ENCODE assay signal across 28 mouse cellular contexts in genomic region chr13:48336135-48336534, GRCm38 (mm10).
A peak's percentile ranks its signal among the peaks of the same experiment; 100 is the strongest.
DNase-seq lines count a peak whose midpoint lies in the region; ATAC-seq lines count a peak whose summit lies in the region.
"Had no signal": no experiment of that assay in that cellular context is flagged by ENCODE, and none has a peak within 500 bp of the region (broad histone marks: within the 10 kb centered on the region; RNA-seq: fewer than 3 reads in every experiment).

No protein-coding gene starts in this region.

- H3K27ac ChIP-seq in neural tube, embryonic 11.5 days (ENCODE audit: low read depth, low read length) = no peak overlapping the region
- H3K27ac ChIP-seq in neural tube, embryonic 15.5 days (replicated peaks) = no peak overlapping the region
- H3K27ac ChIP-seq: embryonic facial prominence, embryonic 12.5 days; embryonic facial prominence, embryonic 15.5 days; gastrocnemius, adult 2 months; heart, embryonic 15.5 days; hindbrain, embryonic 14.5 days; hindbrain, postnatal 0 days had no signal

- no peaks in the 10 kb centered on the region for H3K4me1 ChIP-seq in neural tube, embryonic 11.5 days (ENCODE audit: control insufficient read depth, insufficient read depth, low read length)
- no peaks in the 10 kb centered on the region for H3K4me1 ChIP-seq in neural tube, embryonic 15.5 days
- H3K4me1 ChIP-seq: embryonic facial prominence, embryonic 12.5 days; embryonic facial prominence, embryonic 15.5 days had no signal

- H3K4me2 ChIP-seq in neural tube, embryonic 11.5 days (ENCODE audit: low read depth) = no peak overlapping the region
- H3K4me2 ChIP-seq in neural tube, embryonic 15.5 days = no peak overlapping the region
- H3K4me2 ChIP-seq: embryonic facial prominence, embryonic 12.5 days; embryonic facial prominence, embryonic 15.5 days; heart, embryonic 12.5 days; heart, embryonic 15.5 days; hindbrain, embryonic 14.5 days had no signal

- no peaks in the 10 kb centered on the region for H3K9me3 ChIP-seq in neural tube, embryonic 11.5 days (ENCODE audit: control insufficient read depth, low read length)
- no peaks in the 10 kb centered on the region for H3K9me3 ChIP-seq in neural tube, embryonic 15.5 days (replicated peaks)
- H3K9me3 ChIP-seq: embryonic facial prominence, embryonic 12.5 days; embryonic facial prominence, embryonic 15.5 days; heart, embryonic 15.5 days had no signal

- WGBS in neural tube, embryonic 11.5 days = 48% methylated on average over 13 of the region's 13 CpGs
- 64% methylated on average over 13 of the region's 13 CpGs for WGBS in neural tube, embryonic 15.5 days

- H3K9ac ChIP-seq in neural tube, embryonic 11.5 days (ENCODE audit: low read length) = no peak overlapping the region
- H3K9ac ChIP-seq in neural tube, embryonic 15.5 days (replicated peaks) = no peak overlapping the region
- H3K9ac ChIP-seq: embryonic facial prominence, embryonic 12.5 days; embryonic facial prominence, embryonic 15.5 days; forebrain, postnatal 0 days; heart, embryonic 12.5 days; heart, embryonic 15.5 days; hindbrain, embryonic 14.5 days had no signal

- ATAC-seq in neural tube, embryonic 11.5 days (ENCODE audit: insufficient read depth, low FRiP score, low TSS enrichment) = no peak
- no peak for ATAC-seq in neural tube, embryonic 15.5 days (ENCODE audit: low FRiP score)
- ATAC-seq: forebrain, embryonic 14.5 days; forebrain, postnatal 0 days; hindbrain, postnatal 0 days; inflammation-experienced regulatory T-cells, adult 6 months; intestine, embryonic 16.5 days had no signal

- no peaks in the 10 kb centered on the region for H3K36me3 ChIP-seq in neural tube, embryonic 11.5 days (ENCODE audit: control insufficient read depth, insufficient read depth, low read length)
- H3K36me3 ChIP-seq in neural tube, embryonic 15.5 days = no peaks in the 10 kb centered on the region
- H3K36me3 ChIP-seq: embryonic facial prominence, embryonic 12.5 days; embryonic facial prominence, embryonic 15.5 days; heart, embryonic 12.5 days; heart, embryonic 15.5 days had no signal

- DNase-seq in heart, adult 11 months = peak; percentile 39
- DNase-seq in heart, postnatal 4 days = no peak
- peak; percentile 29 for DNase-seq in neural tube, embryonic 11.5 days (ENCODE audit: low spot score)
- peak; percentile 57 for DNase-seq in R1 (ENCODE audit: low read depth, low spot score)
- DNase-seq in spleen, adult 12 weeks (ENCODE audit: low spot score) = no peak
- no peak for DNase-seq in T-cell, adult 2 months (ENCODE audit: low spot score)
- DNase-seq: adrenal gland, adult 2 months; cerebellum, adult 11-12 months; cerebellum, adult 8-10 months; cerebellum, postnatal 36 days; forebrain, postnatal 0 days; gastrocnemius, adult 2 months; gastrocnemius, postnatal 14 days; heart, adult 18-20 months; heart, postnatal 10 days; heart, postnatal 36 days; kidney, adult 18-20 months had no signal

- no peaks in the 10 kb centered on the region for H3K27me3 ChIP-seq in neural tube, embryonic 11.5 days (ENCODE audit: control insufficient read depth, insufficient read depth, low read length)
- no peaks in the 10 kb centered on the region for H3K27me3 ChIP-seq in neural tube, embryonic 15.5 days (replicated peaks)
- H3K27me3 ChIP-seq: CH12.LX; embryonic facial prominence, embryonic 12.5 days; embryonic facial prominence, embryonic 15.5 days; heart, embryonic 12.5 days; heart, embryonic 15.5 days had no signal

- no peak overlapping the region for H3K4me3 ChIP-seq in neural tube, embryonic 11.5 days (ENCODE audit: low read depth, low read length)
- no peak overlapping the region for H3K4me3 ChIP-seq in neural tube, embryonic 15.5 days (replicated peaks)
- H3K4me3 ChIP-seq: embryonic facial prominence, embryonic 12.5 days; embryonic facial prominence, embryonic 15.5 days; gastrocnemius, adult 2 months; heart, embryonic 12.5 days; heart, embryonic 15.5 days had no signal

Comparison
In these comparisons a context has a peak if more than half of its experiments do, and no peak if none do; other contexts are left out.
1. DNase-seq: peak in heart, adult 11 months (single experiment), neural tube, embryonic 11.5 days (single experiment) and R1 (single experiment); none in heart, postnatal 4 days (single experiment), spleen, adult 12 weeks (single experiment) and T-cell, adult 2 months (single experiment).